Comparison of ENCODE assay signal across 15 mouse cellular contexts in genomic region chr6:114448888-114449287, GRCm38 (mm10). TPM values are rescaled to one million over a fixed set of nuclear protein-coding genes. Genes with fewer than 3 reads are reported as not detected.
A peak's percentile ranks its signal among the peaks of the same experiment; 100 is the strongest.
DNase-seq lines count a peak whose midpoint lies in the region; ATAC-seq lines count a peak whose summit lies in the region.
"Had no signal": no experiment of that assay in that cellular context is flagged by ENCODE, and none has a peak within 500 bp of the region (broad histone marks: within the 10 kb centered on the region; RNA-seq: fewer than 3 reads in every experiment).

No protein-coding gene starts in this region.

- no peaks in the 10 kb centered on the region for H3K27me3 ChIP-seq in forebrain, embryonic 14.5 days (replicated peaks; ENCODE audit: control insufficient read depth, insufficient read depth, low read length)
- H3K27me3 ChIP-seq in forebrain, embryonic 12.5 days = 0 out of 2 replicates have a peak, but pooled peaks cover 3% of the 10 kb centered on the region
- H3K27me3 ChIP-seq: limb, embryonic 15.5 days; neural tube, embryonic 15.5 days had no signal

- DNase-seq in forebrain, embryonic 14.5 days (ENCODE audit: low spot score) = no peak
- DNase-seq in 3134 (ENCODE audit: extremely low read depth, insufficient read length, low spot score) (peak; percentile 86), MN1 (ENCODE audit: low spot score) (no peak)
- DNase-seq in frontal cortex, postnatal 25 days (ENCODE audit: low spot score in 2 of 2) = peak; percentile 36 to 56
- DNase-seq in left cerebral cortex, adult 18-20 months (ENCODE audit: low spot score in 2 of 2) = peak; percentile 73 to 81
- DNase-seq in spleen, postnatal 4 days (ENCODE audit: low spot score in 2 of 2) = no peak
- no peak for DNase-seq in thymus, postnatal 36 days
- DNase-seq: B cell, adult 2 months had no signal

- H3K9me3 ChIP-seq in forebrain, embryonic 14.5 days (replicated peaks; ENCODE audit: control insufficient read depth, low read length) = no peaks in the 10 kb centered on the region
- no peaks in the 10 kb centered on the region for H3K9me3 ChIP-seq in forebrain, embryonic 12.5 days
- H3K9me3 ChIP-seq: heart, embryonic 13.5 days; limb, embryonic 15.5 days; neural tube, embryonic 15.5 days had no signal

- H3K36me3 ChIP-seq in forebrain, embryonic 14.5 days (ENCODE audit: control insufficient read depth, insufficient read depth, low read length) = no peaks in the 10 kb centered on the region
- no peaks in the 10 kb centered on the region for H3K36me3 ChIP-seq in forebrain, embryonic 12.5 days (replicated peaks)
- H3K36me3 ChIP-seq: heart, embryonic 13.5 days; limb, embryonic 15.5 days; neural tube, embryonic 15.5 days had no signal

- H3K9ac ChIP-seq in forebrain, embryonic 14.5 days (ENCODE audit: low read length) = no peak overlapping the region
- H3K9ac ChIP-seq in forebrain, embryonic 12.5 days = no peak overlapping the region
- H3K9ac ChIP-seq: heart, embryonic 13.5 days; limb, embryonic 15.5 days; neural tube, embryonic 15.5 days had no signal

- 0 out of 2 replicates have a peak overlapping the region, but pooled peaks have one; percentile 14 for H3K27ac ChIP-seq in forebrain, embryonic 14.5 days (ENCODE audit: low read depth, low read length)
- no peak overlapping the region for H3K27ac ChIP-seq in forebrain, embryonic 12.5 days
- H3K27ac ChIP-seq: heart, embryonic 13.5 days; limb, embryonic 15.5 days; neural tube, embryonic 15.5 days had no signal

- no peaks in the 10 kb centered on the region for H3K4me1 ChIP-seq in forebrain, embryonic 14.5 days (ENCODE audit: control insufficient read depth, insufficient read depth, low read length)
- no peaks in the 10 kb centered on the region for H3K4me1 ChIP-seq in forebrain, embryonic 12.5 days
- H3K4me1 ChIP-seq: neural tube, embryonic 15.5 days had no signal

- WGBS in forebrain, embryonic 14.5 days = 80% methylated on average over 9 of the region's 9 CpGs
- WGBS in forebrain, embryonic 12.5 days = 80% methylated on average over 9 of the region's 9 CpGs

- no peak for ATAC-seq in forebrain, embryonic 14.5 days
- no peak for ATAC-seq in forebrain, embryonic 12.5 days (ENCODE audit: low FRiP score)
- ATAC-seq: intestine, postnatal 0 days had no signal

- no peak overlapping the region for H3K4me3 ChIP-seq in forebrain, embryonic 14.5 days (ENCODE audit: low read depth, low read length)
- H3K4me3 ChIP-seq in forebrain, embryonic 12.5 days (replicated peaks) = no peak overlapping the region
- H3K4me3 ChIP-seq: heart, embryonic 13.5 days; limb, embryonic 15.5 days; megakaryocyte, embryonic 14.5 days; neural tube, embryonic 15.5 days had no signal

- H3K4me2 ChIP-seq in forebrain, embryonic 14.5 days (ENCODE audit: low read length) = no peak overlapping the region
- H3K4me2 ChIP-seq in forebrain, embryonic 12.5 days = no peak overlapping the region
- H3K4me2 ChIP-seq: heart, embryonic 13.5 days; limb, embryonic 15.5 days; neural tube, embryonic 15.5 days had no signal

RNA-seq across cellular contexts. Expression of gene Hrh1, which starts 51.2 kb away (rescaled TPM):
- polyA plus RNA-seq in forebrain, embryonic 14.5 days (2014; fragmentation: Nextera tagmentation; extraction: Ambion mirVana) = 0.36 and 0.62 TPM in 2 replicates
- 0.15 and 0.23 TPM in 2 replicates for polyA plus RNA-seq in forebrain, embryonic 12.5 days (2016; fragmentation: Nextera tagmentation; extraction: Ambion mirVana)
- 10 to 100 TPM; 25.9 to 32.0 TPM for total RNA-seq in left cerebral cortex, adult 18-20 months (2021)
- polyA plus RNA-seq: embryonic facial prominence, embryonic 14.5 days; heart, embryonic 13.5 days had no signal

Comparison
In these comparisons a context has a peak if more than half of its experiments do, and no peak if none do; other contexts are left out.
1. DNase-seq: peak in 3134 (single experiment), frontal cortex, postnatal 25 days (2 of 2) and left cerebral cortex, adult 18-20 months (2 of 2); none in forebrain, embryonic 14.5 days (single experiment), spleen, postnatal 4 days (0 of 2), MN1 (single experiment) and thymus, postnatal 36 days (0 of 2).